Mouse (Mus musculus) ovary, postnatal 10 days (tissue): ENCODE data around the gene Hnrnpr.

Source experiments
- DNase-seq: peaks from one replicate; pipeline ENCODE4 v3.0.0; 2022; ENCODE audit warnings: low spot score

Gene Hnrnpr

GRCm38 (mm10) chr4:136407831-136408230, 97.1 kb downstream of the Hnrnpr start:
- DNase-seq, result no peak
